Mouse (Mus musculus): ENCODE results near the gene Actn1.
"Not testable (repeated sequence)": the region's sequence is repeated elsewhere in the genome, so short reads cannot be mapped to it uniquely, and the experiment has no call there.

Actn1 gene

DNA sequence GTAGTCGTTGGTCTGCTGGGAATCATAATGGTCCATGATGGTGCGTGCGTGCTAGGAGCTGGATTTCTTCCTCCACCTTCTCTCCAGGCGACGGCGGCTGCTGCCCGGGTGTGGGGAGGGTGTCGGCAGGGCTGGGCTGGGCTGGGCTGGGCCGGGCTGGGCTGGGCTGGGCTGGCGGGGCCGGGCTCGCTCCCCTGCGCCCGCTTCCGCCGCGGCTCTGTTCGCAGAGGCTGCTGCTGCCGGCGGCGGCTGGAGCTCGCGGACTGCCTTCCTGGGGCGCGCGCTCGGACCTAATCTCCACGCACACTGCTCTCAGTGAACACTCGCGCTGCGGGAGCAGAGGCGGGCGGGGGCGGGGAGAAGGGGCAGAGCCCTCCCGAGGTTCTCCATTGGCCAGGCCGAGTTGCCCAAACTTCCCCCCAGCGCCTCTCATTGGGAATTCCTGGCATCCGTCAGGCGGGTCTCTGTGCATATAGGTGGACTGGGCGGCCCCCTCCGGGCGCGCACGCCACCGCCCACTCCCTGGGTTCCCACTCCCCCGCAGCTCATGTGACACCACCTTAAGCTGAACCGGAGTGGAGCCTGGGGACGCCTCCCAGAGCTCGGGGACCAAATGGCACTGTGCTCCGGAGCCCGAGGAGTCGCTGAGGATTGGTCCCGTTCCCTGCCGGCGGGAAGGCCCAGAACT is at the start of gene Actn1:
Actn1 (minus strand) TSS at position 316 of the 688 bp plus-strand sequence.
- peak; percentile 45 to 54 for DNase-seq (ENCODE audit: low read depth in 2 of 2, low spot score in 2 of 2)

DNA sequence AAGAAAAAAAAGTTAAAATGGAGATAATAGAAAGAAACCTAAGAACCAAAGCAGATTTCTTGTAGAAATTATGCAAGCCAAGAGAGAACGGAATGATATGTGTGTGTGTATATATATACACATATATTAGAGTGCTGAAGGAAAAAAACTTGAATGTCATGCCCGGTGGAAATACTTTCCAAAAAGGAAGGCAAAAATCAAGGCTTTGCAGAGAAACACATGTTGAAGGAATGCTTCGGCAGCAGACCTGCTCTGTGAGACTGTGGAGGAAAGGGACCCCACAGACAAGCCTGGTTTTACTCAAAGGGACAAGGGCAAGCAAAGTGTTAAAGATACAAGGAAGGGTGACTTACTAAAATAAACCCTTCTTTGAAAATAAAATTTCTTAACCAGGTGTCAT is 47.4 kb upstream of the Actn1 start:
- no peak for DNase-seq (ENCODE audit: low read depth in 2 of 2, low spot score in 2 of 2)

DNA sequence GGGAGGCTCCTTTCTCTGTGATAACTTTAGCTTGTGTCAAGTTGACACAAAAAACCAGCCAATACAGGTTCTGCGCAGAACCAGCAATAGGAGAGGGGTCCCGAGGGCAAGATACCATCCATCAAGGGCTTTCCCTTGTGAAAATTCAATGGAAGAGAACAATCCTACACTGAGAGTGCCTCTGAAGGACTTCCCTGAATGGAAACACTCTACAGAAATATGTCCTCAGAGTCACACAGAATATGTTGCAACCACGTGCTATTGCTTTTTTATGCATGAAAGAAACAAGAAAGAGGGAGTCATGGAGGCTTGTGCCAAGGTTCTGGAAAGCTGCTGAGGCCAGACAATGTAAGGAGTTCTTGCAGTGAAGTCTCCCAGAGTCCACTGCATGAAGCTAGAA is 44.3 kb upstream of the Actn1 start:
- DNase-seq (ENCODE audit: low read depth in 2 of 2, low spot score in 2 of 2) = no peak

DNA sequence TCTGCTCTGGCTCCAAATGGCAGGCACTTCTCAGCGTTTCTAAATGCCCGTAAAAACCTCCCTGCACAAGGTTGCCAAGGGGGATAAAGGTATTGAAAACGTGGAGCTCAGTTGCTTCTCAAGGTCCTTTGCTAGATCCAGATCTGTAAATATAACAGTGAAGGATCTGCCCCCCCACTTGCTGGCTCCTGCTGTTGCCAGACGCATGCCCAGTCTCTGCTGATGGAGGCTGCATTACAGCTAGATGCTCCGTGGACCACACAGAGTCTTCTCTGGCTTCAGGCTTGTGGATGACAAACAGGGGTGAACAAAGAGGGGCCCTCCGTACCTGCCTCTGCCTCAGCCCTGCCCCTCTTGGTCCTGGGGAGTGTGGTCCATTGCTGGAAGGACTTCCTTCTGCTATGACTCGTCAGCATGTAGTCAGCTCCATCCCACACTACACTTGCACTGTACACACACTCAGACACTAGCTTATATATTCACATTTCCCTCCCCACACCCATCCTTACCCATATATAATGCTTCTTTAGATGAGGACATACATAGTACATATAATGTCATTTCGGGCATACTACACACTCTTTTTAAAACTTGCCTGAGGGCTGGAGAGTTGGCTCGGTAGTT is 40.8 kb upstream of the Actn1 start:
- no peak for DNase-seq (ENCODE audit: low read depth in 2 of 2, low spot score in 2 of 2)

DNA sequence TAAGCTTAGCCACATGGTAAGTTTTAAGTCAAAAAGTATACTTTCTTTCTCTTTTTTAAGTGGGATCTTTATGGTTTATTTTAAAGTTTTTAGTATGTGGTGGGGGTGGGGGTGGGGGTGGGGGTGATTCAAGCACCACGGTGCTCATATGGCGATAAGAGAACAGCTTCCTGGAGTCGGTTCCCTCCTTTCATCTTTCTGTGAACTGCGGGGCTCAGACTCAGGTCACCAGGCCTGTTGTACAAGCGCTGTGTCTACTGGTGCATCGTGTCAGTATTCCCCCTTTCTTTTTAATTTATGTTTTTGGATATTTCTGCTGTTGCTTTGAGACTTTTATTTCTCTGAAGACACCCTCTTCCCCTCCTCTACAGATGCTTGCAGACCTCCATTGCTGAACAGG is 38.5 kb upstream of the Actn1 start:
- DNase-seq (ENCODE audit: low read depth in 2 of 2, low spot score in 2 of 2) = no peak

DNA sequence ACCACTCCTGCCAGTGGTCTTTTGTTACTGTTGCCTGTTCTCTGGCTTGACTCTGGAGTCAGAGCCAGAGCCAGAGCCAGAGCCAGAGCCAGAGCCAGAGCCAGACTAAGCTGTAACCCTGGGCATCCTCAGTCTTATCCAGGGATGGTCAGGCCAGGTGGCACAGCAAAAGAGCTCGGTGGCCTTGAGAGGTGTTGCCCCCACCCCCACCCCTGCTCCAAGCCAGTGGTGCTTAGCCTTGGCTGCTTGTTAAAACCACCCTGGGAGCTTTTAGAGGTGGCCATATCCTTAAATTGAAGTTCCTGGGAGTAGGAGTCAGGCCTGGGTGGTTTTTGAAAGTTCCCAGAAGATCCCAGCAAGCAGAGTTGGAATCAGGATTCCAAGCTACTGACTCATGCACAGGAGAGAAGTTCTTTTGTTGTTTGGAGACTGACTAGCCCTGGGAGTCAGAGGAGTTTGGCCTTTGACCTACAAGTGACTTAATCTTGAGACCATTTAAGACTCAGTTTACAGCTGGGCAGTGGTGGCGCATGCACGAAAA is 31.8 kb upstream of the Actn1 start:
- no peak for DNase-seq (ENCODE audit: low read depth in 2 of 2, low spot score in 2 of 2)

DNA sequence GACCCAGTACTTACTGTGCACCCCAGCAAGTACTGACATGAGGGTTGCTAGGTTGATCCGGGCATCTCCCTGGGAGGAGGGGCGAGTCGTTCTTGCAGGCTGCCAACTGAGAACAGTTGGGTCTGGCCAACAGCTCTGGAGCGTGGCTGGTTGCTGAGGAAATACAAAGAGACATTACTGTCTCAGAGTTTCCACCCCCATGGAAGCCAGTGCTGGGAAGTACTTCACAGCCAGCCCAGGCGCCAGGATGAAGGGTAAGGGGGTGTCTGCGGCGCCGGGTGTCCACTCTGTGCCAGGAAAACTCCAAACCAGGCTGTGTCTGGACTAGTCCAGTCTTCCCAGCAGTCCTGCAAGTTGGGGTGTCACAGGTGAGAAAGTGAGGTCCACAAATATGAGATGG is 30.8 kb upstream of the Actn1 start:
- DNase-seq (ENCODE audit: low read depth in 2 of 2, low spot score in 2 of 2) = no peak

DNA sequence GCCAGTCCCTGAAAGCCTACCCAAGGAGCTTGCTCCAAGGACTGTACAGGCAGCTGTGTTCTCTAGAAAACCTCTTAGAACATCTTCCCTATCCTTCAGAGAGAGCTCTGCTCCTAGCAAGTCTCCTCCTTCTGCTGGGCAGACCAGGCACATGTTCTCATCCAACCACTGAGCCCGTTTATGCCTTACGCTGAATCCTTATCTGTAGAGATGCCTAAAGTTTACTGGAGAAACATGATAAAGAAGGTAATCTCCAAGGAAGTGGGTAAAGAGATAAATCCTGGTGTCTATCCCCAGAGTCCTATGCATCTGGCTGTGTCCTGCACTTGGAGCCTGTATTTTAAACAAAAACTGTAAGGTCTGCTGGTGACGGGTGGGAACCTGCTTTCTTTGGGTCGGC is 30.3 kb upstream of the Actn1 start:
- DNase-seq (ENCODE audit: low read depth in 2 of 2, low spot score in 2 of 2) = no peak

DNA sequence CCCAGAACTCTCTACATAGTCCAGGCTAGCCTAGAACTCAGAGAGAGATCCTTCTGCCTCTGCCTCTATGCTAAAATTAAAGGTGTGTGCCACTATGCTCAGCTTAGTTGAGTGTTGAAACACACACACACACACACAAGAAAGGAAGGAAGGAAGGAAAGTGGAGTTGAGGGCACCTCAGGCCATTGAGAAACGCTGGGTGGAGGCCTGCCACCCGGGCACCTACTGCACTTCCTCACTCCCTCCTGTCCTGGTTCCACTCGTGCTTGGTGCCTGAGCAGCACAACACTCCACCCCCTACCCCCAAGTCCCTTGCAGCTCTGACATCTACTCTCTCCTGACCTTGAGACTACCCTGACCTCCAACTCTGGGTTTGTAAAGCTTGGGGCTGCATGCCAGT is 29.6 kb upstream of the Actn1 start:
- DNase-seq (ENCODE audit: low read depth in 2 of 2, low spot score in 2 of 2) = no peak

DNA sequence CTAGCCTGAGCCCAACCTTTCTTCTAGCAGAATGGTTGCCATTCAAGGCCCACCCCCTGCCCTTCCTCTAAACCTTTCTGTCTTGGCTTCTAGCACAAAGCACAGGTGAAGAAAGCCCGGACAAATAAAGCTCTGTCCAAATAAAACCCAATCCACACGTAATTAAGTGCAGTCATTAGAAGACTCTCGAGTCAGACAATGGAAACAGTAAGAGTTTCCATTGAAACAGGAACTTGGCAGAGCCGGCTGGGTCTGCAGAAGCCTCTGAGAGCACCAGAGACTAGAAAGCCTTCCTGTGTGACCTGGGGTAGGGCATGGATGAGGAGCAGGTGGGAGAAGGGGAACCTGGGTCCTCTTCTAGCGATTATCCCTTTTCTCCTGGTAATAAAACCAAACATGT is 25.7 kb upstream of the Actn1 start:
- DNase-seq (ENCODE audit: low read depth in 2 of 2, low spot score in 2 of 2) = no peak

DNA sequence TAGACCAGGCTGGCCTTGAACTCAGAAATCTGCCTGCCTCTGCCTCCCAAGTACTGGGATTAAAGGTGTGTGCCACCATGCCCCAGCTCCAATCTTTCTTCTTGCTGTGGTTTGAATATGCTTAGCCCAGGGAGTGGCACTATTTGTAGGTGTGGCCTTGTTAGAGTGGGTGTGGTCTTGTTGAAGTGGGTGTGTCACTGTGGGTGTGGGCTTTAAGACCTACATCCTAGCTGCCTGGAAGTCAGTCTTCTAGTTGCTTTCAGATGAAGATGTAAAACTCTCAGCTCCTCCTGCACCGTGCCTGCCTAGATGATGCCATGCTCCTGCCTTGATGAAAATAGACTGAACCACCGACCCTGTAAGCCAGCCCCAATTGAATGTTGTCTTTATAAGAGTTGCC is 24.1 kb upstream of the Actn1 start:
- not testable (repeated sequence) for DNase-seq (ENCODE audit: low read depth in 2 of 2, low spot score in 2 of 2)

DNA sequence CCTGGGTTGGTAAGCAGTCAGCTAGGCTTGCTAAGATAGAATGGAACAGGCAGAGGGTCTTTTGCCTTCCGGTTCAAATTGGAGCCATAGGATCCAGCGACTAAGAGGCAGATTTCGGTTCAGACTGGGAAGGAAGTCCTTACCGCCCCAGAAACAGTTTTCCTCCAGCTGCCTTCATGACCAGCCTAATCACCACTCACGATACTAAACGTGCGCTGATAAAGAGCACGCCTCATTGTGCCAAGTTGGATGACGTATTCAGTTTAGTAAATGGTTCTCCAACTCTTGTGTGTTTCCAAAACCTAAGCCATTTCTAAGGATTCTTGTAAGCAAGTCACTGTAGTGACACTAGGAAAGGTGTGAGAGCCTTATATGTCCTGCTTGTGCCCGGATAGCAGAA is 18.7 kb upstream of the Actn1 start:
- no peak for DNase-seq (ENCODE audit: low read depth in 2 of 2, low spot score in 2 of 2)

DNA sequence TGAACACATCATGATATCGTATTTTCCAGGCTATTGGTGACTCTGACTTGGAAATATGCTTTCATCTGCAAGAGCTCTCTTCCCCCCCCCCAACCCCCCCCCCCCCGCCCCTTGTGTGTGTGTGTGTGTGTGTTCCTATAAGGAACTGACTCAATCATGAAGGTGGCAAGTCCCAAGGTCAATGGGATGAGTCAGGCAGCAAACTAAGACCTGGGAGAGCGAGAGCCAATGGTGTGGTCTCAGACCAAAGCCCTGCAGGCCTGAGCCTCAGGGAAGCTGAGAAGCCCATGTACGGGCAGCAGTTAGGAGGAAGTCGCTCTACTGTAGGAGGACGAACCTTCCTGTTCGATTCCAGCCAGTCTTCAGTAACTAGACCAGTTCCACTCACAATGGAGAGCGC is 17.3 kb upstream of the Actn1 start:
- DNase-seq (ENCODE audit: low read depth in 2 of 2, low spot score in 2 of 2) = no peak

DNA sequence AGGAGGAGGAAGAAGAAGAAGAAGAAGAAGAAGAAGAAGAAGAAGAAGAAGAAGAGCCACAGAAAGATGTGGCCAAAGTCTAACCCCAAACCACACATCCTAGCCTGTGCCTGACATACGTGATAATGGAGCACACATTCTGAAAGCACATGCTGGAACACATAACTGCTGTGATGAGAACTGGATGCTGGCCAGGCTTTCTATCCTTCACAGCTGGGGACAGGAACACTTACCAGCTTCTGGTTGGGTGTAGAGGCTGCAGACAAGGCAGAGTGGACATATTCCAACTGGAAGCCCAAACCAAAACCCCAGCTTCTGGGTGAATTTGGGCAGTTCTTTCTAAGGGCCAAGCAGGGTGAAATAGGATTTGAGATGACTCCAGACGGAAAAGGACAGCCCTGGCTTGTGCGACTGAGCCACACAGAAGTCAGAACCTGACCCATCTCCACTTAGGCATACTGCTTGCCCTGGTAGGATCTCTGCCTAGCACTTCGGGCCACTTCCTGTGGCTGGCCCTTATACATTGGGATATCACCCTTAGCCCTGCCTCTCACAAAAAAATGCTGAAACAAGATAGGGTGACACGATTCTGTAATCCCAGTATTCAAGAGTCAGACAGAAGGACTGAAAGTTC is 15.1 kb upstream of the Actn1 start:
- DNase-seq (ENCODE audit: low read depth in 2 of 2, low spot score in 2 of 2) = no peak

DNA sequence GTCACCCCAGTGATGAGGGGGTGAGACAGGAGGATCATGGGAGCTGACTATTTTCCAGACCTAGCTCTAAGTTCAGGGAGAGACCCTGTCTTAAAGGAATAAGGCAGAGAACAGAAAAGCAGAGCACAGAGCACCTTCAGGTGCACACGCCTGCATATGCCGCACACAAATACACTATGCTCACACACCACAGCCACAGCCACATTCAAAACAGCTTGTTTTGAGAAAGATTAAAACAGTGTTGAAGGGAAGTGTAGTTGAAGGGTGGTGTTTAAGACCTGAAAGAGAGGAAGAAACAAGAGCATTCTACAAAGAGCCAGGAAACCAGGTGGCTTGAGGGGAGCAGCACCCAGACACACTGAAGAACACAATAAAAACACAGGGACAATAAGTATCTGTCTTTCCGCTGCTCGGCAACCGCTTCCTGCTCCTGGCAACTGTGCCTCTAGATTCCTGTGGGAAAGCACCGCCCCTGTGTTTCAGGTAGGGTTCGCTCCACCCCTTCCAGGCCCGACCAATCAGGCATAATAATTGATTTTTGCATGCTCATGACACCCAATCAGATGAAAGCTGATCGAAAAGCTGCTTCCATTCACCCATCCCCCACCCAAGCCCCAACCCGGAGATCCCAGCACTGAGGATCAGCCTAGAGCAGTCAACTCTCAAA is 13.0 kb upstream of the Actn1 start:
- DNase-seq (ENCODE audit: low read depth in 2 of 2, low spot score in 2 of 2) = peak; percentile 48 to 62

DNA sequence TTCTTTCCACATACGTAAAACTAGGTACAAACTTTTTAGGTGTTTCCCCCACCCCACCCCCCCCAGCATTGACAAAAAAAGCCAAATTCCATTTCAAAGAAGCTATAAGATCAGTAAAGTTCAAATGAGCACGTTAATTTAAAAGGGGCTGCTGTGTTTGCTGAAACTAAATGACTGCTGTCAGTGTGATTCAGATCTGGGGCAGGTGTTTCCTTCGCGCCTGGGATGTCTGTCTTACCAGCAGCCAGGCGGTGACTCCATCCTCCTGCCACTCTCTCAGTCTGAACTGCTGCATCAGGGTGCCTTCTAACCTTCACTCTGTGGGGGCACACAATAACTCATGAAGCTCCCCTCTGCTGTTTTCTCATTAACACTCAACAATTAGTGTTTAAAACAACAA is 11.6 kb upstream of the Actn1 start:
- peak in 1 of 2 experiments; percentile 18 for DNase-seq (ENCODE audit: low read depth in 2 of 2, low spot score in 2 of 2)

DNA sequence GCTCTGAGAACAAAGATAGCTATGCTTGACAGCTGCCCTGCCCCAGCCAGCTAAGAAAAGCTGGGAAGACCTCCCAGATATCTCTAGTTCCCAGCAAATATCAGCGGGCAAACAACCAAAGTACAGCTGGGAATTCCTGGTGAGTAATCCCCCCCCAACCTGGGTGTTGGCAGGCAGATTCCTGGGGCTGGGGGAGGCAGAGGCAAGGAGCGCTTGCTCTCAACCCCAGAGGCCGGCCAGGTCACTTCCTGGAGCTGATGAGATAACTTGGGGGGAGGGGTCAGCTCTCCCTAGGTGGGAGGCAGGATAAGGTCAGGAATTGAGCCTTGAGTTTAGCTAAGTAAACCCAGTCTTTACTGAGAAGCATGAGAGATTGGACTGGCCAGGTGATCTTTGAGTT is 10.8 kb upstream of the Actn1 start:
- no peak for DNase-seq (ENCODE audit: low read depth in 2 of 2, low spot score in 2 of 2)

DNA sequence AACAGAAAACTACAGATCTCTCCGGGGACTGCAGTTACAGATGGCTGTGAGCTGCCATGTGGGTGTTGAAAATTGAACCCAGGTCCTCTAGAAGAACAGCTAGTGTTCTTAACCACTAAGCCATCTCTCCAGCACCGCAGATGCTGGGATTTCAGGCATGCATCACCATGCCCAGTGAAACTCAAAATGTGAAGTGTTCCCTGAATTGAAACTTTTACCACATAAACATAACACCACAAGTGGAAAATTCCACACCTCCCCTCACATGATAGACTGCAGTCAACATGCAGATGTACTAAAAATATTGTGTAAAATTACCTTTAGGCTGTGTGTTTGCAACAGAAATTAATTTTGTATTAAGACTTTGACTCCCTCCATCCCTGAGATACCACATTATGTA is 9.1 kb upstream of the Actn1 start:
- DNase-seq (ENCODE audit: low read depth in 2 of 2, low spot score in 2 of 2) = no peak

DNA sequence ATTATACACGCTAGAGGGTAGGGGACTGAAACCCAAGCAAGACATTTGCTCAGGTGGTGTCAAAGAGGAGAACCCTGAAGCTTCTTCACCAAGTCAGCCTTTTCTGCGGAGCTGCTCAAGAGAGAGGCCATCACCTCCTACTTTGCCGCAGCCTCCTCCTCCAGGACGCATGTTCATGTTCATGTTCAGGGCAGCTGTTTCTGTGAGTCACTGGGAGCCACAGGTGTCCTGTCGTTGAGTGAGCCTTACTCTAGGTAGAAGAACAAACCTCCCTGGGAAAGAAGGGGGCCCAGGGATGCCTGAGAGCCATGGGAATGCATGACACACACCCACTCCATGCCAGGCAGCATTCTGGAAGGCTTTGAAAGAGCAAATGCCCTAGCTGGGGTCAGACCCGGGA is 7.8 kb upstream of the Actn1 start:
- DNase-seq (ENCODE audit: low read depth in 2 of 2, low spot score in 2 of 2) = no peak

DNA sequence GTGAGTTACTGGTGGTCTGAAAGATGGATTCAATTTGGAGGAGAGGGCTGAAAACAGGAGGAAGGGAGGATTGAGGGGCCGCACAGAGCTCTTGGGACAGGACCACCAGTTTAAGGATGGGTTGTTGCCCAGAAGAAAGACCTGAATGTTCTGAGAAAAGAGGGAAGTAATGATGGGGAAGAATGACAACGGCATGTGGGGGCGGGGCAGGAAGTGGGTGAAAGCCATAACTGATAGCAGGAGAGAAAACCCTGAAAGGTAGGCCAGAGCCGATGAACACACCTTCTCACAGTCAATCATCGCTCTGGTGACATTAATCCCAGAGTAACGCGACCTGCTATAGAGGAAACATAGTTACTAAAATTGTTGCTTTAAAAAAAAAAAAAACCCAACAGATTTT is 4.2 kb upstream of the Actn1 start:
- DNase-seq (ENCODE audit: low read depth in 2 of 2, low spot score in 2 of 2) = not testable (repeated sequence)

DNA sequence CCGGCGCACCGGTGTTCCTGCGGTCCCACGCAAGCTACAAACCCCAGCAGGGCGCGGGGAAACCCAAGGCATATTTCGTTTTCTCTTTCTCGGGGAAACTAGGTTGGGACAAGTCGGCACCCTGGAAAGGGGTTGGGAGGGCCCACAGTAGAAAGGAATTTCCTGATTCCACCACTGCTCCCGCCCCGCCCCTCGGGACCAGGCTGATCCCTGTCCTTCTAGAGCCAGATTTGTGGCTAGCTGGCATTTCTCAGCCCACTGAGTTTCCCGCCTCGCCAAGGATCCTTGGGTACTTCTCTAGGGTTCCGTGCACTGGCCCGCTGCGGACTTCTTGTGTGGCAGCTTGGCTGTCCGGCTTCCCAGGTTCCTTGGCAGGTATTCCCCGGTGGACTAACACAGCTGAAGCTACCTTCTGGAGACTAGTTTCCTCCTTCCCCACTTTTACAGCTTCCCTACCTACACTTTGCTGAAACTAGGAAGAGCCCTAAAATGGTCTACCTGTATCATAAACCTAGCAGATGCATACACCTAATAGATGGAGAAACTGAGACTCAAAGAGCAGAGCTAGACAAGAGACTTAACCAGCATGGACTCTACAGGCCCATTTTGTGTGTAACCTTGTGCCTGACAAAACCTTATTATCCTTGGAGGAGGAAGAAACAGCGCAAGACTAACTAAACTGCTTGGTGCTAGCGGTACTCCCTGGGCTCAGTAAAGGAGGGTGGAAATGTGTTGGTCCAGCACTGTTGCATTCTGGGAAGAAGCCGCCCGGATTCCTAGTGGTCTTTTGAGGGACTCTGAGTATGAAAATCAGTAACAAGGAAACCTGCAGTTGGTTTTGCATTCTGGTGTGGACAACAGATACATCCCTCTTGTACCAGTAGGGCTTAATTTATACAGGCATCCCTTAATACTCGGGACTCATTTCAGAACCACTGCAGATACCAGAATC is 849 bp upstream of the Actn1 start:
- no peak for DNase-seq (ENCODE audit: low read depth in 2 of 2, low spot score in 2 of 2)

Data from CD8-positive naive resting alpha-beta T cell, adult 2 months (primary cell).